Mouse (Mus musculus): ENCODE results near the gene Kyat3.

DNA sequence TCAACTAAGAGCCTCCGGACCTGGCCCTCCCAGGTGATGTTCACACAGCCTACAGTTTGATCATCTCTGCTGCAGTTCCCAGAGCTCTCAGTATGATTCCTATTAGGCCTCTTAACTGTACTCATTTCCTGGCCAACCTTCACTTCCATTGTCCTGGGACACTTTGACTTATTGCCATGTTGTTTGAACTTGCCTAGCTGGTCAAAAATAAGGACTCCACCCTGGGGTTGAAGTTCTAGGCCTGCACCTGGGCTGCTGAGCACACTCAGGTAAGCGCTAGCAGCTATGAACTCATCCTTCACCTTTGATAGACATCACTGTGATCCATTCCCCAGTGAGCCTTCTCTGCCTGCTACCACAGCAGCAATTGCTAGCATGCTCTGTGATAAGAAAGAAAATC, 44.2 kb downstream of the Kyat3 start:
- no peak for TF ChIP-seq POLR2A (IDR thresholded peaks at IDR 0.05; ENCODE audit: control insufficient read depth, extremely low read depth, insufficient read depth, low read length, poor library complexity)
- no peak for TF ChIP-seq CTCF (IDR thresholded peaks at IDR 0.05; ENCODE audit: borderline replicate concordance, control insufficient read depth, extremely low read depth, insufficient read depth, low read length, poor library complexity)

All from thymus, adult 2 months (tissue).